Mouse (Mus musculus): ENCODE data around the gene Tmem26.

DNA sequence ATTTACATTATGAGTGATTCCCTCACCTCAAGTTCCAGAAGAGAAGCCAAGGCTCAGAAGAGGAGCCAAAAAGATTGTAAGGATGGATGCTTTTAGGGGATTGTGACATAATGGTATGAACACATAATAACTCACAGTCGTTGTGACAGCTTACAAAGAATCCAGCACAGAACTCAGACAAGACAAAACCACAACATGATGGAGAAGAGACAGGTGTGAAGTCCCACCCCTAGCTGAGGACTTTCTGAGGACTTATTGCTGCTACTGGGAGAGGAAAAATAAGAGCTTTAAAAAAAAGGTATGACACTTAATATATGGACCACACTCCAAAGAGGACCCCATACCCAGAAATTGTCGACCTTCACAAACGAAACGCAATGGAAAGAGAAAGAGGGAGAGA, 101.1 kb downstream of the Tmem26 start:
- TF ChIP-seq CTCF (IDR thresholded peaks at IDR 0.05; ENCODE audit: extremely low read depth, insufficient read length, insufficient replicate concordance, low read depth, low read length) (no peak), POLR2A (IDR thresholded peaks at IDR 0.05; ENCODE audit: low read depth, low read length) (no peak)

Measured in small intestine, adult 2 months (tissue).